Mouse (Mus musculus) liver, embryonic 11.5 days (tissue): ENCODE data around the gene Jak3. TPM values are rescaled to one million over a fixed set of nuclear protein-coding genes. Genes with fewer than 3 reads are reported as not detected.
A peak's percentile ranks its signal among the peaks of the same experiment; 100 is the strongest.
"Not testable (repeated sequence)": the region's sequence is repeated elsewhere in the genome, so short reads cannot be mapped to it uniquely, and the experiment has no call there.

Source experiments
- ATAC-seq: fragments of 200-750 bp; cut with Nextera tagmentation; replicated peaks from 2 replicates; pipeline ENCODE4 v1.8.0; 2017; ENCODE audit warnings: moderate number of reproducible peaks, mild to moderate bottlenecking, moderate TSS enrichment, moderate library complexity; ENCODE audit not compliant: low FRiP score
- DNase-seq: peaks from one replicate; pipeline ENCODE4 v3.0.0-alpha.2; 2017; ENCODE audit warnings: low spot score
- H3K27ac ChIP-seq: fragments of 300-500 bp; sonication (generic); 2 replicates; pipeline ENCODE4 v1.5.1; 2014; ENCODE audit warnings: mild to moderate bottlenecking, low read depth, low read length, control low read depth
- H3K27me3 ChIP-seq: fragments of 300-500 bp; sonication (generic); replicated peaks from 2 replicates; pipeline ENCODE4 v1.6.1; 2014; ENCODE audit warnings: low read length, mixed read lengths; ENCODE audit not compliant: control insufficient read depth, insufficient read depth
- H3K36me3 ChIP-seq: fragments of 300-500 bp; sonication (generic); 2 replicates; pipeline ENCODE4 v1.6.1; 2014; ENCODE audit warnings: mild to moderate bottlenecking, low read length, moderate library complexity, mixed read lengths; ENCODE audit not compliant: control insufficient read depth, insufficient read depth
- H3K4me1 ChIP-seq: fragments of 300-500 bp; sonication (generic); replicated peaks from 2 replicates; pipeline ENCODE4 v1.6.1; 2014; ENCODE audit warnings: low read length, mixed read lengths; ENCODE audit not compliant: control insufficient read depth, insufficient read depth
- H3K4me2 ChIP-seq: fragments of 300-500 bp; sonication (generic); 2 replicates; pipeline ENCODE4 v1.6.1; 2014; ENCODE audit warnings: mild to moderate bottlenecking, control low read depth, moderate library complexity
- H3K4me3 ChIP-seq: fragments of 300-500 bp; sonication (generic); 2 replicates; pipeline ENCODE4 v1.5.1; 2014; ENCODE audit warnings: low read depth, low read length, control low read depth
- H3K9ac ChIP-seq: fragments of 300-500 bp; sonication (generic); 2 replicates; pipeline ENCODE4 v1.6.1; 2014; ENCODE audit warnings: low read depth, low read length, control low read depth
- H3K9me3 ChIP-seq: fragments of 300-500 bp; sonication (generic); 2 replicates; pipeline ENCODE4 v1.6.1; 2016; ENCODE audit warnings: low read length, inconsistent platforms, mixed read lengths; ENCODE audit not compliant: control insufficient read depth
- WGBS: fragments of 180-500 bp; shearing (Covaris S2); extraction: QIAGEN DNeasy Blood & Tissue Kit; methylation state at CpG from one replicate; pipeline ENCODE4 v1.1.7; 2014; 5-methylcytosine and 5-hydroxymethylcytosine counted together
- polyA plus RNA-seq: library from polyadenylated mRNA; unstranded; fragments of >200 nt; fragmentation: Nextera tagmentation; extraction: Ambion mirVana; gene quantifications from 2 replicates; pipeline ENCODE4 v1.2.1, GENCODE M21; 2014

The Jak3 gene
- polyA plus RNA-seq, 1 experiment from 2014 or later: 10.1 TPM

- Histone ChIP-seq H3K9ac (peak overlapping the region; percentile 50; the same call in 1 of the 2 replicates), H3K4me2 (peak overlapping the region; percentile 61), H3K4me3 (peak overlapping the region; percentile 23; the same call in 1 of the 2 replicates), H3K36me3 (no peaks in the 10 kb centered on the region), H3K4me1 (peaks cover 20% of the 10 kb centered on the region), H3K27me3 (peaks cover 66% of the 10 kb centered on the region), H3K27ac (peak overlapping the region; percentile 52; the same call in 1 of the 2 replicates), H3K9me3 (no peaks in the 10 kb centered on the region)
- ATAC-seq: peak; percentile 92
- WGBS: 51% methylated on average over 3 of the region's 3 CpGs
- no peak for DNase-seq
Measured at GRCm38 (mm10) chr8:71702923-71703322, 26.8 kb downstream of the Jak3 start.

- H3K4me2 ChIP-seq: peak overlapping the region; percentile 61
- peaks cover 64% of the 10 kb centered on the region for H3K27me3 ChIP-seq
Measured at GRCm38 (mm10) chr8:71703400-71703799, 27.3 kb downstream of the Jak3 start.

GRCm38 (mm10) chr8:71707874-71708273 lies 31.8 kb downstream of the Jak3 start:
- H3K9me3 ChIP-seq: no peaks in the 10 kb centered on the region
- DNase-seq (no peak), ATAC-seq (no peak)
- H3K27ac ChIP-seq: no peak overlapping the region
- WGBS: 29% methylated on average over 8 of the region's 8 CpGs
- peaks cover 1% of the 10 kb centered on the region for H3K4me1 ChIP-seq
- no peak overlapping the region for H3K9ac ChIP-seq
- H3K4me3 ChIP-seq: no peak overlapping the region
- H3K4me2 ChIP-seq: no peak overlapping the region
- H3K27me3 ChIP-seq: peaks cover 43% of the 10 kb centered on the region
- H3K36me3 ChIP-seq: no peaks in the 10 kb centered on the region

More at GRCm38 (mm10) chr8:71703400-71703799, 27.3 kb downstream of the Jak3 start:
- Histone ChIP-seq H3K4me3 (0 out of 2 replicates have a peak overlapping the region, but pooled peaks have one; percentile 12), H3K27ac (peak overlapping the region; percentile 52; the same call in 1 of the 2 replicates), H3K4me1 (peaks cover 20% of the 10 kb centered on the region)
- not testable (repeated sequence) for DNase-seq, H3K9ac ChIP-seq, H3K36me3 ChIP-seq, H3K9me3 ChIP-seq
- peak; percentile 64 for ATAC-seq

- Histone ChIP-seq H3K9ac (no peak overlapping the region), H3K4me1 (no peaks in the 10 kb centered on the region; the same call in 1 of the 2 replicates), H3K36me3 (no peaks in the 10 kb centered on the region), H3K27ac (no peak overlapping the region), H3K4me3 (0 out of 2 replicates have a peak overlapping the region, but pooled peaks have one; percentile 7), H3K9me3 (no peaks in the 10 kb centered on the region), H3K27me3 (peaks cover 37% of the 10 kb centered on the region), H3K4me2 (peak overlapping the region; percentile 52)
- DNase-seq: no peak
- 40% methylated on average over 25 of the region's 25 CpGs for WGBS
- ATAC-seq: no peak
Measured at GRCm38 (mm10) chr8:71709134-71709799, 33.2 kb downstream of the Jak3 start.

GRCm38 (mm10) chr8:71709800-71710446 lies 33.8 kb downstream of the Jak3 start:
- Histone ChIP-seq H3K4me2 (peak overlapping the region; percentile 52), H3K9me3 (no peaks in the 10 kb centered on the region), H3K4me1 (no peaks in the 10 kb centered on the region; the same call in 1 of the 2 replicates), H3K27ac (no peak overlapping the region), H3K27me3 (peaks cover 33% of the 10 kb centered on the region), H3K9ac (no peak overlapping the region), H3K36me3 (no peaks in the 10 kb centered on the region), H3K4me3 (0 out of 2 replicates have a peak overlapping the region, but pooled peaks have one; percentile 7)
- DNase-seq (peak; percentile 81), ATAC-seq (peak; percentile 74)
- WGBS: 23% methylated on average over 25 of the region's 25 CpGs

GRCm38 (mm10) chr8:71711574-71711973 lies 35.5 kb downstream of the Jak3 start:
- Histone ChIP-seq H3K4me2 (no peak overlapping the region), H3K27ac (no peak overlapping the region), H3K27me3 (peaks cover 27% of the 10 kb centered on the region), H3K9me3 (no peaks in the 10 kb centered on the region), H3K9ac (no peak overlapping the region), H3K4me3 (no peak overlapping the region), H3K36me3 (no peaks in the 10 kb centered on the region), H3K4me1 (no peaks in the 10 kb centered on the region; the same call in 1 of the 2 replicates)
- no peak for ATAC-seq
- no peak for DNase-seq
- WGBS: 70% methylated on average over 2 of the region's 2 CpGs

GRCm38 (mm10) chr8:71715531-71715930 lies 39.4 kb downstream of the Jak3 start:
- Histone ChIP-seq H3K4me3 (no peak overlapping the region), H3K4me2 (no peak overlapping the region), H3K4me1 (no peaks in the 10 kb centered on the region), H3K36me3 (no peaks in the 10 kb centered on the region), H3K27ac (no peak overlapping the region), H3K9ac (no peak overlapping the region), H3K9me3 (no peaks in the 10 kb centered on the region), H3K27me3 (peaks cover 5% of the 10 kb centered on the region; the same call in 1 of the 2 replicates)
- WGBS: 48% methylated on average over 8 of the region's 8 CpGs
- DNase-seq (no peak), ATAC-seq (no peak)

GRCm38 (mm10) chr8:71716561-71717053 lies 40.5 kb downstream of the Jak3 start:
- DNase-seq (no peak), ATAC-seq (no peak)
- H3K4me1 ChIP-seq: no peaks in the 10 kb centered on the region
- H3K36me3 ChIP-seq: no peaks in the 10 kb centered on the region
- no peaks in the 10 kb centered on the region for H3K9me3 ChIP-seq
- no peaks in the 10 kb centered on the region for H3K27me3 ChIP-seq
- no peak overlapping the region for H3K9ac ChIP-seq
- WGBS: 74% methylated on average over 13 of the region's 13 CpGs
- H3K4me3 ChIP-seq: no peak overlapping the region
- H3K4me2 ChIP-seq: no peak overlapping the region
- no peak overlapping the region for H3K27ac ChIP-seq
